Mouse (Mus musculus): ENCODE measurements around the gene Lyar. TPM values are rescaled to one million over a fixed set of nuclear protein-coding genes. Genes with fewer than 3 reads are reported as not detected.

Lyar gene
- polyA plus RNA-seq (2012; ENCODE audit: insufficient read depth, insufficient read length, missing spikeins), result 19.2 and 19.7 TPM in 2 replicates

DNA sequence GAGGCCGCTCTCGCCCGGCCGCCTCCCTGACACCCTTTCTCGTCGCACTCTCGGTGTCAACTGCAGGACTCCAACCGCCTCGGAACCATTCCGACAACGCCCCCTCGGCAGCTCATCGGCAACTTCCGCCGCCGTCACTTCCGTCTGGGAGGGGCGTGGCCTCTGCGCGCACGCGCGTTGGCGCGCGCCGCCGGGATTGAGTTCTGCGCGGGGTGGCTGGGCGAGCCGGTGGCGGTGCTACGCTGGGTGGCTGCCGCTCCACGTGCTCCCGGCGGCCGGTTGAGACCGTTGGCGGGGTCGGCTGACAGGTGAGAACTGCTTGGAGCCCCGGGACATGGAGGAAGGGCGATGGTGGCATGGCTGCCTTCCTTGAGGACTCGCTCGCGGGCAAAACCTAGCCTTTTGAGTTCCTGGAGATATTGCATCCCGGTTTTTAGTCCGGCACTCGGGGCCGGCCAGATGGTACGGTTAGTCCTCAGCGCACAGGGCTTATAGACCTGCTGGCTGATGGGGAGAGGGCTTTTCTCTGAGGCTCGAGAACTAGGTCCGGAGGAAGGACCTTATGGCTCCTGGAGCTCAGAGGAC lies at the start of gene Lyar, which contains the start of gene Zbtb49:
Gene Lyar (plus strand): TSS at position 143 of the 585 bp plus-strand sequence.
Gene Zbtb49 (minus strand): TSS at position 130 of the 585 bp plus-strand sequence.
- peaks cover 2% of the 10 kb centered on the region; the same call in 1 of the 2 replicates for H3K4me1 ChIP-seq (ENCODE audit: control insufficient read depth, insufficient read depth, low read length)
- TF ChIP-seq CTCF (IDR thresholded peaks at IDR 0.05; ENCODE audit: low read depth, low read length), result no peak
- TF ChIP-seq POLR2A (IDR thresholded peaks at IDR 0.05; ENCODE audit: borderline replicate concordance, low read depth, low read length), result peak; percentile 59; the same call in 1 of the 2 replicates
- H3K27ac ChIP-seq (ENCODE audit: insufficient read depth, low read depth, low read length), result no peak within 1 kb of the TSS

DNA sequence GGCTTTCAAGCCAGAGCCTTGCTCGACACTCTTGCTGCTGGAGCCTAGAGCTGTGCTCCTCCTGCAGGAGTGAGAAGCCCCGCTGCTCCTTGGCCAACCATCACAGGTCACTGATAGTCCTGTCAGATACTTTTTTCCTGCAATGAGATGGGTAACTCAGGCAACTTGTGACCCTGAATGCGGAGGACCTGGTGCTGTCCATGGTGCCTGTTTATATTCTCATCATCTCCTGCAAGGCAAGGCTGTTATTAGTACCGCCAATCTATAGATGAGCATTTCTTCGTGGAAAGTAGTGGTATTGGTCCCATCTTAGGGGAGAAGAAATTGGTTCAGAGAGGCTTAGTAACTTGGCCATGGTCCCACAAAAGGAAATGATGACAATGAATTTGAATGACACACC lies 46.5 kb upstream of the Lyar start:
- no peak for TF ChIP-seq CTCF (IDR thresholded peaks at IDR 0.05; ENCODE audit: low read depth, low read length)
- no peak for TF ChIP-seq POLR2A (IDR thresholded peaks at IDR 0.05; ENCODE audit: borderline replicate concordance, low read depth, low read length)
- H3K4me1 ChIP-seq (ENCODE audit: control insufficient read depth, insufficient read depth, low read length), result no peaks in the 10 kb centered on the region
- no peak overlapping the region for H3K27ac ChIP-seq (ENCODE audit: insufficient read depth, low read depth, low read length)
- no peak overlapping the region for H3K4me3 ChIP-seq (ENCODE audit: insufficient read depth, low read length)

More for the DNA sequence above, at the start of gene Lyar, which contains the start of gene Zbtb49:
- peak within 1 kb of the TSS; percentile 97 for H3K4me3 ChIP-seq (ENCODE audit: insufficient read depth, low read length)

DNA sequence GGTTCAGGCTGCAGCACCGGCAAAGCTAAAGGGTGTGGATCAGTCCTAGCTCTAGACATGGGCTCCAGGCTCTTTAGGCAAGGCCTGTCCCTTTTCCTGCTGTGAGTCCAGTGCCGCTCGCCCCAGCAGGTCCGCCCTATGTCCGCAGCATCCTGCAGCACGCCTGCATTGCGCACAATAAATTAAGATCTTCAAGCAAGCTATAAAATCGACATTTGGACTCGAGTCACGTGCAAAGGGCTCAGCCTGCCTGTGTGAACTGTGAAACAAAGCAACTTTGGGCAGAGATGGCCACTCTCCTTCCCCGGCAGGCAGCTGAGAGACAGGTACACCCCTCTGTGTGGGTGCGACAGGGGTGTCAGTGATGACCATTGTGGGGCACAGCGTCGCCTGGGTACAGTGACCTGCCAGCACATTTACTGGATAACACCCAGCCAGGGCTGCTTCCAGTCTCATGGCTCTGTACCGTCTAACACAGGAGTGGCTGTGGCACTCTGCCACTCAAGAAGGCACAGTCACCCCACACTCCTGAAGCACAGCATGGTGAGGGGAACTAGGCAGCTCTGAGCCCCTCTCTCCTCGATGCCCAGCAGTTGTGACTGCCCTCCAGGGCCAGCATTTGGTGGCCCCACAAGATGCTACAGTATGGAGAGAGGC lies 45.9 kb upstream of the Lyar start:
- H3K4me3 ChIP-seq (ENCODE audit: insufficient read depth, low read length), result no peak overlapping the region
- TF ChIP-seq POLR2A (IDR thresholded peaks at IDR 0.05; ENCODE audit: borderline replicate concordance, low read depth, low read length) (no peak), CTCF (IDR thresholded peaks at IDR 0.05; ENCODE audit: low read depth, low read length) (no peak)
- no peaks in the 10 kb centered on the region for H3K4me1 ChIP-seq (ENCODE audit: control insufficient read depth, insufficient read depth, low read length)
- no peak overlapping the region for H3K27ac ChIP-seq (ENCODE audit: insufficient read depth, low read depth, low read length)

DNA sequence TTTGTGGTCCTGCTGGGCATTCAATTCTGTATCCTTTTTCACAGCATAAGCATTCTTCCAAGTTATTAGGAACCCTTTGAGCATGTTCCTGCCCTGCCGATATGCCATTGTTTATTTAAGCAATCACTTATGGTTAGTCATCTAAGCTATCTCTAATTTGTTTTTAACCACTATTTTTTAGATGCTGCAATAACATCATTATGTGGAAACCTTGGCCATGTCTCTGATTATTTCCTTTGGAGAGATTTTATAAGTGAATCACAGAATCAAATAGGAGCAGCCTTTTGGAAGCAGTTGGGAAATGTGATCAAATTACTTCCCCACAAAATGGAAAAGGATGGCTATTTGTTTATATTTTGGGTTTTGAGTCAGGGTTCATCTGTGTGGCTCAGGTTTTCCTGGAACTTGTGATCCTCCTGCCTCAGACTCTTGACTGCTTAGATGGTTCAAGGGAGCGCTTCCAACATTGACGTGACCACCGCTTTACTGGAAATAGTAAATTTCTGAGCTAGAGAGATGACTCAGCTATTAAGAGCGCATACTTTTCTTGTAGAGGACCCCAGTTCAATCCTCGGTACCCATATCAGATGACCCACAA lies 35.5 kb upstream of the Lyar start:
- TF ChIP-seq CTCF (IDR thresholded peaks at IDR 0.05; ENCODE audit: low read depth, low read length) (no peak), POLR2A (IDR thresholded peaks at IDR 0.05; ENCODE audit: borderline replicate concordance, low read depth, low read length) (no peak)
- no peaks in the 10 kb centered on the region for H3K4me1 ChIP-seq (ENCODE audit: control insufficient read depth, insufficient read depth, low read length)

DNA sequence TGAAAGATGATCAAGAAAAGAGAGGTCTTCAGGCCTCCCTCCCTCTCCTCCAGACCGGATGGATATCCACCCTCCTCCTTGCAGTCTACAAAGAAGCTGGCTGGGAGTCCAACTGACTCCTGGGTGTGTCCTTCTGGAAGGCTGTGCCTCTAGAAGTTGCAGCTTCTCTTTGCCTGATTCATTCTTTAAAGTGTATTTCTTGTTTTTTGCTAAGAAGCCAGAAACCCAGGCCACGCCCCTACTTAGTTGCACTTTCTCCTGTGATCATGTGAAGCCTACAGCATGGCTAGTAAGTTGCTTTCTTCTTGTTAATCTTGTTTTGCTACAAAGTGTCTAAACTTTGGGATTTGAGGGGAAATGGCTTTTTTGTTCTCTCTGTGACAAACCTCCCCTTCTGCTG lies 33.3 kb upstream of the Lyar start:
- no peak overlapping the region for H3K27ac ChIP-seq (ENCODE audit: insufficient read depth, low read depth, low read length)
- no peaks in the 10 kb centered on the region for H3K4me1 ChIP-seq (ENCODE audit: control insufficient read depth, insufficient read depth, low read length)
- H3K4me3 ChIP-seq (ENCODE audit: insufficient read depth, low read length), result no peak overlapping the region
- TF ChIP-seq POLR2A (IDR thresholded peaks at IDR 0.05; ENCODE audit: borderline replicate concordance, low read depth, low read length), result no peak
- no peak for TF ChIP-seq CTCF (IDR thresholded peaks at IDR 0.05; ENCODE audit: low read depth, low read length)

More for the DNA sequence above, 35.5 kb upstream of the Lyar start:
- Histone ChIP-seq H3K4me3 (ENCODE audit: insufficient read depth, low read length) (no peak overlapping the region), H3K27ac (ENCODE audit: insufficient read depth, low read depth, low read length) (no peak overlapping the region)

DNA sequence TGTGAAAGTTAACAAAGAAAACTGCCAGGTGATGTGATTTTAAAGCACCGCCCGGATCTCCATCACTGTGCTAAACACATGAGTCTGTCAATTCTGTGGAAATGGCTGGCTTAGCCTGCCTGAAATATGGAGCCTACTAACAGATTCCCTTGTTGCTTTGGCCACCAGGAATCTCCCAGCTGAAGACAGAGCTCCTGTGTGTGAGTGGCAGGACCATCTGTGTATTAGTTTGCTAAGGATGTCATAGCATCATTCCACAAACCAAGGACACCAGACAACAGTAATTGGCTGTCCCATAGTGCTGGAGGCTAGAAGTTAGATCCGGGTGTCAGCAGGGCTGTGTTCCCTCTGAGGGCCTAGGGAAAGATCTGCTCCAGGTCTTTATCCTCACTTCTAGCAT lies 29.4 kb upstream of the Lyar start:
- TF ChIP-seq POLR2A (IDR thresholded peaks at IDR 0.05; ENCODE audit: borderline replicate concordance, low read depth, low read length) (no peak), CTCF (IDR thresholded peaks at IDR 0.05; ENCODE audit: low read depth, low read length) (no peak)
- Histone ChIP-seq H3K4me1 (ENCODE audit: control insufficient read depth, insufficient read depth, low read length) (no peaks in the 10 kb centered on the region), H3K27ac (ENCODE audit: insufficient read depth, low read depth, low read length) (no peak overlapping the region), H3K4me3 (ENCODE audit: insufficient read depth, low read length) (no peak overlapping the region)

DNA sequence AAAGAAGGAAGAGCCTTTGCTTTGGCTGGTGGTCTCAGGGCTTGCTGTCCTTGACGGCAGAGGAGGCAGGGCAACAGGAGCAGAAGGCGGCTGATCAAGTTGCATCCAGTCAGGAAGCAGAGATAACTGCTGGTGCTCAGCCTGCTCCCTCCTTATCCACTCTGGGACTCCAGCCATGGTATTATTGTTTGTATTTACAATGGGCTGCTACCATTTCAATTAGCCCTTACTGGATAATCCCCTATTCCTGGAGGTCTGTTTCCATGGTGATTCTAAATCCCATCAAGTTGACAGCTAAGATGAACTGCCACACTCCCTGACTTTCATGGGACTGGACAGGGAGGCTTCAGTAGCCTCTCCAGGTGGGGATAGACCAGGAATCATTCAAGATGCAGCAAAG lies 25.3 kb upstream of the Lyar start:
- H3K27ac ChIP-seq (ENCODE audit: insufficient read depth, low read depth, low read length), result no peak overlapping the region
- H3K4me1 ChIP-seq (ENCODE audit: control insufficient read depth, insufficient read depth, low read length), result no peaks in the 10 kb centered on the region
- TF ChIP-seq POLR2A (IDR thresholded peaks at IDR 0.05; ENCODE audit: borderline replicate concordance, low read depth, low read length) (no peak), CTCF (IDR thresholded peaks at IDR 0.05; ENCODE audit: low read depth, low read length) (no peak)
- no peak overlapping the region for H3K4me3 ChIP-seq (ENCODE audit: insufficient read depth, low read length)

DNA sequence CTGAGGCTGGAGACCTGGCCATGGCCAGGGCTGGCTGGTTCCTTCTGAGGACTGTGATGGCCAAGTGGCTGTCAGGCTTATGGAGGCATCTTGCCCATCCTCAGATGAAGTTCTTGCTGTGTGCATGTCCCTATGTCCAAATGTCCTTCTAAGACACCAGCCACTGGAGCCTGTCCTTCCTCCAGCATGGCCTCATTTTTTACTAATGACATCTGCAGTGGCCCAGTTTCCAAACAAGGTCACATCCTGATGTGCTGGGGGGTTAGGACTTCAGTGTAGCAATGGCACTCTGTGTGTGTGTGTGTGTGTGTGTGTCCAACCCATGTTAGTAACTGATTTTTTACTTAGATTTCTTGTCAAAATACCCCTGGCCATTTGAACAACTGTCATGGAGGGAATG lies 24.3 kb upstream of the Lyar start:
- Histone ChIP-seq H3K27ac (ENCODE audit: insufficient read depth, low read depth, low read length) (no peak overlapping the region), H3K4me1 (ENCODE audit: control insufficient read depth, insufficient read depth, low read length) (no peaks in the 10 kb centered on the region), H3K4me3 (ENCODE audit: insufficient read depth, low read length) (no peak overlapping the region)
- TF ChIP-seq POLR2A (IDR thresholded peaks at IDR 0.05; ENCODE audit: borderline replicate concordance, low read depth, low read length), result no peak

DNA sequence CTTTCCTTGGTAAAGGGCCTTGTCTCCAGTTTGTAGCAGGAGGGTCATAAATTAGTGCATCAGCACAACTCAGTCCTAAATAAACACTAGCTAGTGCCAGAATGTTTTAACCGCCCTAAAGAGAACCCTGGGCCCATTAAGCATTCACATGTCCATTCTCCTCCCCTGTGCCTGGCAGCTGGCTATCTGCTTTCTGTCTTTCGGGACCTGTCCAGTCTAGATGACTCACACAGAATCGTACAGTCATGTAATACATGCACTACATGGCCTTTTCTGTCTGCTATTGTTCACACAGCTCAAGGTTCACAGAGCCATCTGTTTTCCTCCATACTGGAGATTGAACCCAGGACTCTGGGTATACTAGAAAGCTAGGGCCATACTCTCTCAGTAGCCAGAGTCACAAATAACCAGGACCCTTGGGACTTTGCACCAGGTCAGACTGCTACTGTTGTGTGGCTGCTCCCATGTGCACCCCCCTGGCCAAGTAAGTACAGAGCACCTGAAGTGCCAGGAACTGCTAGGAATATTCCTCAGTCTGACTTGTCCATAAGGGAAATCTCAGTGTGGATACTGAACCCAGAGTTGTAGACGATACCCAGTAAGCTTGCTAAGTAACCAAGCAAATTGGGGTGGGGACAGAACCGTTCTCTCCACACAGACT lies 23.3 kb upstream of the Lyar start:
- no peak for TF ChIP-seq POLR2A (IDR thresholded peaks at IDR 0.05; ENCODE audit: borderline replicate concordance, low read depth, low read length)
- no peak for TF ChIP-seq CTCF (IDR thresholded peaks at IDR 0.05; ENCODE audit: low read depth, low read length)
- no peak overlapping the region for H3K27ac ChIP-seq (ENCODE audit: insufficient read depth, low read depth, low read length)
- H3K4me1 ChIP-seq (ENCODE audit: control insufficient read depth, insufficient read depth, low read length), result no peaks in the 10 kb centered on the region
- H3K4me3 ChIP-seq (ENCODE audit: insufficient read depth, low read length), result no peak overlapping the region

DNA sequence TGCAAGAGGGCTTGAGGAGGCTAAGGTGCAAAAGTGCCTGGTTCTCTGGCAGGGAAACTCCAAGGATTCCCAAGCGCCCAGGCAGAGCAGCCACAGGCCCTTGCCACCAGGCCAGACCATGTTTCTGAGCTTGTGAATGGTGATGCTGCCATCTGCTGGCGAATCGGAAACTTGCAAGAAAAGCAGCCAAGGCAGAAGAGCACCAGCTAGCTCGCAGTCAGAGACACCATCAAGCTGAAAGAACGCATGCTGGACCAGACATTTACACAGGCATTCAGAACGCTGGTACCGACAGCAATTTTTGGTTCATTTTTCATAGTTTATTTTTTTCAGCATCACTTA lies 22.8 kb upstream of the Lyar start:
- no peak overlapping the region for H3K4me3 ChIP-seq (ENCODE audit: insufficient read depth, low read length)
- TF ChIP-seq POLR2A (IDR thresholded peaks at IDR 0.05; ENCODE audit: borderline replicate concordance, low read depth, low read length) (no peak), CTCF (IDR thresholded peaks at IDR 0.05; ENCODE audit: low read depth, low read length) (peak; percentile 72)
- no peak overlapping the region for H3K27ac ChIP-seq (ENCODE audit: insufficient read depth, low read depth, low read length)
- no peaks in the 10 kb centered on the region for H3K4me1 ChIP-seq (ENCODE audit: control insufficient read depth, insufficient read depth, low read length)

All from bone marrow macrophage, adult 2 months (primary cell).